Mouse (Mus musculus) embryonic fibroblast, embryonic 13.5 days (primary cell): ENCODE measurements around the gene Nfatc2ip. TPM values are rescaled to one million over a fixed set of nuclear protein-coding genes. Genes with fewer than 3 reads are reported as not detected.

ENCODE experiments used
- H3K27ac ChIP-seq: 2 replicates; pipeline ENCODE4 v1.5.1; 2012; ENCODE audit warnings: low read length, control low read depth, inconsistent platforms; ENCODE audit not compliant: insufficient read depth
- H3K4me1 ChIP-seq: 2 replicates; pipeline ENCODE4 v1.6.1; 2011; ENCODE audit warnings: low read length; ENCODE audit not compliant: control insufficient read depth, insufficient read depth
- H3K4me3 ChIP-seq: 2 replicates; pipeline ENCODE4 v1.5.1; 2011; ENCODE audit warnings: mild to moderate bottlenecking, control low read depth, low read length; ENCODE audit not compliant: insufficient read depth
- CTCF ChIP-seq: IDR thresholded peaks from 2 replicates; pipeline ENCODE4 v1.5.1; 2011; ENCODE audit warnings: mild to moderate bottlenecking, control low read depth, low read length, moderate library complexity, borderline replicate concordance; ENCODE audit not compliant: insufficient read depth
- POLR2A ChIP-seq: IDR thresholded peaks from 2 replicates; pipeline ENCODE4 v1.6.1; 2011; ENCODE audit warnings: low read depth, mild to moderate bottlenecking, control low read depth, low read length, moderate library complexity
- polyA plus RNA-seq: library from polyadenylated mRNA; stranded (reverse); fragments of >200 nt; gene quantifications from 2 replicates; pipeline ENCODE4 v1.2.4, GENCODE M21; 2011; ENCODE audit warnings: low read depth; ENCODE audit not compliant: missing spikeins, insufficient read length

The Nfatc2ip gene
- polyA plus RNA-seq, 1 experiment = 7.4 TPM

- H3K4me3 ChIP-seq = no peak overlapping the region
- no peak overlapping the region for H3K27ac ChIP-seq
- H3K4me1 ChIP-seq = no peaks in the 10 kb centered on the region
- no peak for TF ChIP-seq POLR2A
- no peak for TF ChIP-seq CTCF
Measured at GRCm38 (mm10) chr7:126347098-126347497, 49.4 kb downstream of the Nfatc2ip start.

- TF ChIP-seq CTCF (no peak), POLR2A (no peak)
Measured at GRCm38 (mm10) chr7:126345969-126346368, 50.6 kb downstream of the Nfatc2ip start.

GRCm38 (mm10) chr7:126345557-126345956 lies 51.0 kb downstream of the Nfatc2ip start:
- TF ChIP-seq POLR2A (no peak), CTCF (no peak)
- Histone ChIP-seq H3K4me1 (no peaks in the 10 kb centered on the region), H3K4me3 (no peak overlapping the region), H3K27ac (no peak overlapping the region)

More at GRCm38 (mm10) chr7:126345969-126346368, 50.6 kb downstream of the Nfatc2ip start:
- no peak overlapping the region for H3K27ac ChIP-seq
- no peaks in the 10 kb centered on the region for H3K4me1 ChIP-seq
- H3K4me3 ChIP-seq = no peak overlapping the region

GRCm38 (mm10) chr7:126340896-126341295 lies 55.6 kb downstream of the Nfatc2ip start:
- Histone ChIP-seq H3K27ac (no peak overlapping the region), H3K4me1 (no peaks in the 10 kb centered on the region), H3K4me3 (no peak overlapping the region)
- no peak for TF ChIP-seq CTCF
- no peak for TF ChIP-seq POLR2A

GRCm38 (mm10) chr7:126340206-126340618 lies 56.3 kb downstream of the Nfatc2ip start:
- H3K4me3 ChIP-seq = no peak overlapping the region

GRCm38 (mm10) chr7:126339521-126339971 lies 57.0 kb downstream of the Nfatc2ip start:
- no peak overlapping the region for H3K27ac ChIP-seq
- no peak for TF ChIP-seq POLR2A
- TF ChIP-seq CTCF = no peak
- H3K4me1 ChIP-seq = no peaks in the 10 kb centered on the region
- H3K4me3 ChIP-seq = no peak overlapping the region

More at GRCm38 (mm10) chr7:126340206-126340618, 56.3 kb downstream of the Nfatc2ip start:
- H3K27ac ChIP-seq = no peak overlapping the region
- H3K4me1 ChIP-seq = no peaks in the 10 kb centered on the region
- TF ChIP-seq CTCF = no peak

- TF ChIP-seq POLR2A (no peak), CTCF (no peak)
- Histone ChIP-seq H3K4me3 (no peak overlapping the region), H3K4me1 (no peaks in the 10 kb centered on the region), H3K27ac (no peak overlapping the region)
Measured at GRCm38 (mm10) chr7:126338906-126339305, 57.6 kb downstream of the Nfatc2ip start.

- Histone ChIP-seq H3K4me3 (no peak overlapping the region), H3K4me1 (no peaks in the 10 kb centered on the region), H3K27ac (no peak overlapping the region)
- no peak for TF ChIP-seq POLR2A
Measured at GRCm38 (mm10) chr7:126335556-126335955, 61.0 kb downstream of the Nfatc2ip start.

Other genes starting within 250 kb of the Nfatc2ip start
- gene Xpo6, start 196.2 kb downstream of the Nfatc2ip start, polyA plus RNA-seq = 108 and 115 TPM in 2 replicates
- 4.6 and 5.8 TPM in 2 replicates for gene Sbk1, start 124.1 kb downstream of the Nfatc2ip start, polyA plus RNA-seq
- 0.35 and 0.75 TPM in 2 replicates for gene Lat, start 27.2 kb downstream of the Nfatc2ip start, polyA plus RNA-seq
- 34.6 and 40.2 TPM in 2 replicates for gene Spns1, start 19.3 kb downstream of the Nfatc2ip start, polyA plus RNA-seq
- gene Cd19, start 18.2 kb upstream of the Nfatc2ip start, polyA plus RNA-seq = not detected in 2 replicates
- gene Rabep2, start 32.0 kb upstream of the Nfatc2ip start, polyA plus RNA-seq = 13.3 and 20.6 TPM in 2 replicates
- not detected in 2 replicates for gene Atp2a1, start 66.4 kb upstream of the Nfatc2ip start, polyA plus RNA-seq
- gene Sh2b1, start 78.7 kb upstream of the Nfatc2ip start, polyA plus RNA-seq = 27.7 and 31.3 TPM in 2 replicates
- gene Tufm, start 90.6 kb upstream of the Nfatc2ip start, polyA plus RNA-seq = 71.4 and 77.9 TPM in 2 replicates
- gene Atxn2l, start 106.7 kb upstream of the Nfatc2ip start, polyA plus RNA-seq = 131 and 149 TPM in 2 replicates
- gene Eif3c, start 169.7 kb upstream of the Nfatc2ip start, polyA plus RNA-seq = 413 and 481 TPM in 2 replicates
- 9.3 and 10.0 TPM in 2 replicates for gene Apobr, start 188.2 kb upstream of the Nfatc2ip start, polyA plus RNA-seq
- gene Cln3, start 189.1 kb upstream of the Nfatc2ip start, polyA plus RNA-seq = 12.4 and 16.7 TPM in 2 replicates
- gene Il27, start 198.2 kb upstream of the Nfatc2ip start, polyA plus RNA-seq = not detected in 2 replicates
- gene Nupr1, start 234.1 kb upstream of the Nfatc2ip start, polyA plus RNA-seq = 179 and 208 TPM in 2 replicates